8 mouse cellular contexts compared by ENCODE assay signal in genomic region chr10:41519640-41520409, GRCm38 (mm10). TPM values are rescaled to one million over a fixed set of nuclear protein-coding genes. Genes with fewer than 3 reads are reported as not detected.
DNase-seq lines count a peak whose midpoint lies in the region; ATAC-seq and TF ChIP-seq lines count a peak whose summit lies in the region.

No protein-coding gene starts in this region.

- no peaks in the 10 kb centered on the region for H3K9me3 ChIP-seq in forebrain, postnatal 0 days (ENCODE audit: low read length)
- no peaks in the 10 kb centered on the region for H3K9me3 ChIP-seq in hindbrain, embryonic 16.5 days (ENCODE audit: control insufficient read depth, low read length)

- no peaks in the 10 kb centered on the region for H3K27me3 ChIP-seq in forebrain, postnatal 0 days (ENCODE audit: insufficient read depth, low read length)
- H3K27me3 ChIP-seq in hindbrain, embryonic 16.5 days (replicated peaks; ENCODE audit: control insufficient read depth, insufficient read depth, low read length), result no peaks in the 10 kb centered on the region

- H3K27ac ChIP-seq in bone marrow macrophage, adult 2 months (ENCODE audit: insufficient read depth, low read depth, low read length), result peak overlapping the region; percentile 92
- H3K27ac ChIP-seq in forebrain, postnatal 0 days (ENCODE audit: low read depth, low read length), result peak overlapping the region; percentile 98
- peak overlapping the region; percentile 99 for H3K27ac ChIP-seq in hindbrain, embryonic 16.5 days (ENCODE audit: low read depth, low read length)
- peak overlapping the region; percentile 65 for H3K27ac ChIP-seq in macrophage

- H3K4me1 ChIP-seq in bone marrow macrophage, adult 2 months (ENCODE audit: control insufficient read depth, insufficient read depth, low read length), result peaks cover 34% of the 10 kb centered on the region
- peaks cover 17% of the 10 kb centered on the region for H3K4me1 ChIP-seq in forebrain, postnatal 0 days (ENCODE audit: insufficient read depth)
- H3K4me1 ChIP-seq in hindbrain, embryonic 16.5 days (ENCODE audit: control insufficient read depth, insufficient read depth, low read depth, low read length), result peaks cover 16% of the 10 kb centered on the region

- 2% methylated on average over 65 of the region's 65 CpGs for WGBS in forebrain, postnatal 0 days
- under 1% methylated on average over 62 of the region's 65 CpGs for WGBS in hindbrain, embryonic 16.5 days
- under 1% methylated on average over 45 of the region's 65 CpGs for WGBS in macrophage (ENCODE audit: missing documents)

- DNase-seq in cerebellum, adult 11 months, result peak; percentile 50
- no peak for DNase-seq in cerebellum, adult 11-12 months
- DNase-seq in forebrain, postnatal 0 days, result peak; percentile 54
- peak; percentile 10 to 23 for DNase-seq in left cerebral cortex, adult 8-10 months (ENCODE audit: low spot score in 2 of 2)
- DNase-seq in spleen, postnatal 14 days (ENCODE audit: low spot score in 2 of 2), result peak; percentile 41 to 52

- peak; percentile 54 for ATAC-seq in forebrain, postnatal 0 days
- ATAC-seq in hindbrain, embryonic 16.5 days, result no peak; the same call in 1 of the 2 replicates

- H3K4me3 ChIP-seq in bone marrow macrophage, adult 2 months (ENCODE audit: insufficient read depth, low read length), result peak overlapping the region; percentile 86
- peak overlapping the region; percentile 95 for H3K4me3 ChIP-seq in forebrain, postnatal 0 days (ENCODE audit: low read depth, low read length)
- peak overlapping the region; percentile 69 for H3K4me3 ChIP-seq in hindbrain, embryonic 16.5 days (ENCODE audit: low read length)
- peak overlapping the region; percentile 60 for H3K4me3 ChIP-seq in macrophage (ENCODE audit: inconsistent target)

- H3K9ac ChIP-seq in forebrain, postnatal 0 days, result peak overlapping the region; percentile 94
- peak overlapping the region; percentile 91 for H3K9ac ChIP-seq in hindbrain, embryonic 16.5 days (ENCODE audit: low read depth, low read length)

- H3K4me2 ChIP-seq in forebrain, postnatal 0 days (ENCODE audit: low read depth), result peak overlapping the region; percentile 96
- H3K4me2 ChIP-seq in hindbrain, embryonic 16.5 days (ENCODE audit: low read length), result peak overlapping the region; percentile 97

- no peak for TF ChIP-seq CTCF in bone marrow macrophage, adult 2 months (IDR thresholded peaks at IDR 0.05; ENCODE audit: low read depth, low read length)
- no peak for TF ChIP-seq CTCF in forebrain, postnatal 0 days (IDR thresholded peaks at IDR 0.05; ENCODE audit: low read depth)

- peaks cover 9% of the 10 kb centered on the region; the same call in 1 of the 2 replicates for H3K36me3 ChIP-seq in forebrain, postnatal 0 days (ENCODE audit: insufficient read depth)
- no peaks in the 10 kb centered on the region for H3K36me3 ChIP-seq in hindbrain, embryonic 16.5 days (ENCODE audit: control insufficient read depth, insufficient read depth, low read length)
- H3K36me3 ChIP-seq in macrophage (ENCODE audit: inconsistent target), result no peaks in the 10 kb centered on the region

- TF ChIP-seq POLR2A in bone marrow macrophage, adult 2 months (IDR thresholded peaks at IDR 0.05; ENCODE audit: borderline replicate concordance, low read depth, low read length), result no peak

- peaks cover 36% of the 10 kb centered on the region for H3K79me2 ChIP-seq in macrophage (ENCODE audit: inconsistent target)

RNA-seq across cellular contexts. Expression of gene Cd164, which starts 0.6 kb away (rescaled TPM):
- polyA plus RNA-seq in bone marrow macrophage, adult 2 months (2012; ENCODE audit: insufficient read depth, insufficient read length, missing spikeins), result 54.0 and 57.3 TPM in 2 replicates
- total RNA-seq in forebrain, postnatal 0 days (2014; rRNA removed), result 23.1 and 32.3 TPM in 2 replicates
- 40.5 and 48.8 TPM in 2 replicates for polyA plus RNA-seq in forebrain, postnatal 0 days (2015; fragmentation: Nextera tagmentation; extraction: Ambion mirVana)
- 57.2 and 62.9 TPM in 2 replicates for polyA plus RNA-seq in hindbrain, embryonic 16.5 days (2015; fragmentation: Nextera tagmentation; extraction: Ambion mirVana)
- total RNA-seq in left cerebral cortex, adult 8-10 months (2022), result 10 to 100 TPM; 71.8 to 75.3 (median 74.1) TPM
- 100 to 1,000 TPM in 13 of 26 experiments, 10 to 100 TPM in 13; 29.9 to 322 (median 102) TPM for total RNA-seq in macrophage (2018; cell fraction: chromatin; rRNA removed)
- 100 to 1,000 TPM; 163 to 271 (median 202) TPM for total RNA-seq in macrophage (2018; cell fraction: cytosol; rRNA removed)
- 100 to 1,000 TPM in 25 of 26 experiments, 10 to 100 TPM in 1; 93.8 to 340 (median 200) TPM for total RNA-seq in macrophage (2018; cell fraction: nucleus; rRNA removed)
- 204 to 235 TPM (median 225 TPM) in 3 replicates for polyA plus RNA-seq in macrophage (2018)

RNA-seq across cellular contexts. Expression of gene Ppil6, which starts 29.6 kb away (rescaled TPM):
- not detected in 2 replicates for polyA plus RNA-seq in bone marrow macrophage, adult 2 months (2012; ENCODE audit: insufficient read depth, insufficient read length, missing spikeins)
- 0.81 and 1.9 TPM in 2 replicates for total RNA-seq in forebrain, postnatal 0 days (2014; rRNA removed)
- 4.7 and 8.7 TPM in 2 replicates for polyA plus RNA-seq in forebrain, postnatal 0 days (2015; fragmentation: Nextera tagmentation; extraction: Ambion mirVana)
- 4.5 and 5.3 TPM in 2 replicates for polyA plus RNA-seq in hindbrain, embryonic 16.5 days (2015; fragmentation: Nextera tagmentation; extraction: Ambion mirVana)
- total RNA-seq in left cerebral cortex, adult 8-10 months (2022), result 1 to 10 TPM; 5.4 to 8.0 (median 6.6) TPM
- total RNA-seq in macrophage (2018; cell fraction: chromatin; rRNA removed), result 1 to 10 TPM in 10 of 26 experiments, not detected in 16; 1.2 to 4.2 (median 2.4) TPM
- total RNA-seq in macrophage (2018; cell fraction: cytosol; rRNA removed), result under 1 TPM in 8 of 26 experiments, not detected in 18; 0.10 to 0.41 (median 0.20) TPM
- 1 to 10 TPM in 7 of 26 experiments, under 1 TPM in 1, not detected in 18; 0.89 to 1.7 (median 1.1) TPM for total RNA-seq in macrophage (2018; cell fraction: nucleus; rRNA removed)
- polyA plus RNA-seq in macrophage (2018), result 0.22 TPM in 1 of 3 replicates, not detected in the others

RNA-seq across cellular contexts. Expression of gene Smpd2, which starts 29.7 kb away (rescaled TPM):
- polyA plus RNA-seq in bone marrow macrophage, adult 2 months (2012; ENCODE audit: insufficient read depth, insufficient read length, missing spikeins), result 15.2 and 15.8 TPM in 2 replicates
- 27.7 and 42.9 TPM in 2 replicates for total RNA-seq in forebrain, postnatal 0 days (2014; rRNA removed)
- 37.1 and 43.9 TPM in 2 replicates for polyA plus RNA-seq in forebrain, postnatal 0 days (2015; fragmentation: Nextera tagmentation; extraction: Ambion mirVana)
- polyA plus RNA-seq in hindbrain, embryonic 16.5 days (2015; fragmentation: Nextera tagmentation; extraction: Ambion mirVana), result 46.5 and 52.9 TPM in 2 replicates
- total RNA-seq in left cerebral cortex, adult 8-10 months (2022), result 10 to 100 TPM; 12.8 to 19.8 (median 15.3) TPM
- 10 to 100 TPM in 20 of 26 experiments, 1 to 10 TPM in 6; 3.5 to 67.7 (median 19.5) TPM for total RNA-seq in macrophage (2018; cell fraction: chromatin; rRNA removed)
- 10 to 100 TPM in 13 of 26 experiments, 1 to 10 TPM in 13; 5.1 to 18.5 (median 10.0) TPM for total RNA-seq in macrophage (2018; cell fraction: cytosol; rRNA removed)
- 10 to 100 TPM in 18 of 26 experiments, 1 to 10 TPM in 8; 4.3 to 52.9 (median 18.6) TPM for total RNA-seq in macrophage (2018; cell fraction: nucleus; rRNA removed)
- polyA plus RNA-seq in macrophage (2018), result 10.3 to 23.3 TPM (median 12.1 TPM) in 3 replicates

RNA-seq across cellular contexts. Expression of gene Mical1, which starts 43.7 kb away (rescaled TPM):
- 44.8 and 55.9 TPM in 2 replicates for polyA plus RNA-seq in bone marrow macrophage, adult 2 months (2012; ENCODE audit: insufficient read depth, insufficient read length, missing spikeins)
- 37.2 and 40.0 TPM in 2 replicates for total RNA-seq in forebrain, postnatal 0 days (2014; rRNA removed)
- 29.8 and 32.1 TPM in 2 replicates for polyA plus RNA-seq in forebrain, postnatal 0 days (2015; fragmentation: Nextera tagmentation; extraction: Ambion mirVana)
- 25.9 and 31.0 TPM in 2 replicates for polyA plus RNA-seq in hindbrain, embryonic 16.5 days (2015; fragmentation: Nextera tagmentation; extraction: Ambion mirVana)
- total RNA-seq in left cerebral cortex, adult 8-10 months (2022), result 10 to 100 TPM; 18.1 to 23.4 (median 21.1) TPM
- 100 to 1,000 TPM in 8 of 26 experiments, 10 to 100 TPM in 17, 1 to 10 TPM in 1; 7.5 to 233 (median 40.5) TPM for total RNA-seq in macrophage (2018; cell fraction: chromatin; rRNA removed)
- 10 to 100 TPM in 15 of 26 experiments, 1 to 10 TPM in 11; 7.0 to 54.9 (median 20.1) TPM for total RNA-seq in macrophage (2018; cell fraction: cytosol; rRNA removed)
- 100 to 1,000 TPM in 6 of 26 experiments, 10 to 100 TPM in 19, 1 to 10 TPM in 1; 6.0 to 163 (median 23.2) TPM for total RNA-seq in macrophage (2018; cell fraction: nucleus; rRNA removed)
- polyA plus RNA-seq in macrophage (2018), result 19.5 to 33.8 TPM (median 31.3 TPM) in 3 replicates
